Mouse (Mus musculus) cortical plate, adult 2 months (tissue): ENCODE data around the gene Polg2.

ENCODE experiments used
- CTCF ChIP-seq: fragments of 200-500 bp; IDR thresholded peaks from 2 replicates; pipeline ENCODE4 v1.5.1; 2011; ENCODE audit warnings: mild to moderate bottlenecking, control low read depth, low read length; ENCODE audit not compliant: insufficient read depth; ENCODE audit errors: extremely low read depth
- POLR2A ChIP-seq: fragments of 200-500 bp; IDR thresholded peaks from 2 replicates; pipeline ENCODE4 v1.6.1; 2011; ENCODE audit warnings: mild to moderate bottlenecking, low read length, control low read depth; ENCODE audit not compliant: insufficient read depth; ENCODE audit errors: extremely low read depth

DNA sequence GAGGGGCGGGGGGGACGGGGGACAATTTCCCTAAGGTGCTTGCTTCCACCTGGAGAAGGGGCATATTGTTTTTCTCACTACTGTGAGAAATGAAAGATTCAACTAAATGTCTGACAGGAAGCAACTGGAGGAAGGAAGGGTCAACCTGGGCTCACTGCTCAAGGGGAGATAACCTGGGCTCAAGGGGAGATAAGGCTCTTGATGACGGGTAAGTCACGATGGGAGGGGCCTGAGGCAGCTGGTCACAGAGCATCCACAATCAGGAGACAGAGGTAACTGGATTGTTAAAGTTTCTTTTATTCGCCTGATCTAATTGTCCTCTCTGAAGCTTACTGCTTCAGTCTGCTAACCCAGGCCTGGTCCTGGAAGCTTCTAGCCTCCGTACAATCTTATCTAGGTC lies 26.0 kb downstream of the Polg2 start:
- TF ChIP-seq CTCF: no peak
- no peak for TF ChIP-seq POLR2A
